Mouse (Mus musculus) thymus, postnatal 14 days (tissue): Measurements from ENCODE around the gene Prrc2a.

Experiments used
- DNase-seq: peaks from one replicate; pipeline ENCODE4 v3.0.0; 2021

Prrc2a gene

DNA sequence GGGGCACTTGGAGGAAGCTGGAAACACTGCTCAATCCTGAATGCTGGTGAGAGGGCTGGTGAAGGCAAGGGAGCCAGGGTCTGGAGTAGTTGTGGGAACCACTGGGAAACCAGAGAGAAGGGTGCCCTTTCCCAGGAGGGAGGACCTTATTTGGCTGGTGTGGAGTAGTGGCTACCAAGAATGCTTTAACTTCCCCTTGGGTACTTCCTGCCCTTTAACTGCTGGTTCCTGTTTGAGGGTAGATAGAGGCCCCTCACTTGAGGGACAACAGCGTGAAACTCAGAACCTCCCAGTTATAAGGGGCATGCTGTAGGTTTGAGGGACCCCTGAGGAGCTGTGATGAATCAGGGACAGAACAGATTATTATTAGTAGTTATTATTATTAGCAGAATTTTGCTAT is 24.5 kb upstream of the Prrc2a start:
- DNase-seq, result peak; percentile 33

- DNase-seq, result peak; percentile 25
Measured at GRCm38 (mm10) chr17:35187959-35188610, 23.4 kb upstream of the Prrc2a start, which contains the start of gene Lst1. Lst1 (minus strand) TSS chr17:35188439.

DNA sequence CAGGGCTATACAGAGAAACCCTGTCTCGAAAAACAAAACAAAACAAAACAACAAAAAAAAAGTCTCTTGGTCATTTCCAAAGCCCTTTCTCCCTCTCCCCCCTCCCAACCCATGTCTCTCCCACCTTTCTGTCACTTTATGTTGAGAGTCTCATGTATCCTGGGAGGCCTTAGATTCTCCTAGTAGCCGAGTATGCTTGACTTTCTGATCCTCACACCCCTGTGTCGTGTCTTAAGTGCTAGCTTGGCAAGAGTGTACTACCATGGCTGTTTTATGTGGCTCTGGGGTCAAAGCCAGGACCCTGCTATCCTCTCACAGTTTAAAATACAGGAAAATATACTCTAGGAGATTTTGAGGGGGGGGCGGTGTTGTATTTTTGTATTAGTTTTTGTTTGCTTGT is 22.6 kb upstream of the Prrc2a start:
- no peak for DNase-seq

GRCm38 (mm10) chr17:35186681-35187080 is 22.0 kb upstream of the Prrc2a start:
- DNase-seq, result peak; percentile 80

DNA sequence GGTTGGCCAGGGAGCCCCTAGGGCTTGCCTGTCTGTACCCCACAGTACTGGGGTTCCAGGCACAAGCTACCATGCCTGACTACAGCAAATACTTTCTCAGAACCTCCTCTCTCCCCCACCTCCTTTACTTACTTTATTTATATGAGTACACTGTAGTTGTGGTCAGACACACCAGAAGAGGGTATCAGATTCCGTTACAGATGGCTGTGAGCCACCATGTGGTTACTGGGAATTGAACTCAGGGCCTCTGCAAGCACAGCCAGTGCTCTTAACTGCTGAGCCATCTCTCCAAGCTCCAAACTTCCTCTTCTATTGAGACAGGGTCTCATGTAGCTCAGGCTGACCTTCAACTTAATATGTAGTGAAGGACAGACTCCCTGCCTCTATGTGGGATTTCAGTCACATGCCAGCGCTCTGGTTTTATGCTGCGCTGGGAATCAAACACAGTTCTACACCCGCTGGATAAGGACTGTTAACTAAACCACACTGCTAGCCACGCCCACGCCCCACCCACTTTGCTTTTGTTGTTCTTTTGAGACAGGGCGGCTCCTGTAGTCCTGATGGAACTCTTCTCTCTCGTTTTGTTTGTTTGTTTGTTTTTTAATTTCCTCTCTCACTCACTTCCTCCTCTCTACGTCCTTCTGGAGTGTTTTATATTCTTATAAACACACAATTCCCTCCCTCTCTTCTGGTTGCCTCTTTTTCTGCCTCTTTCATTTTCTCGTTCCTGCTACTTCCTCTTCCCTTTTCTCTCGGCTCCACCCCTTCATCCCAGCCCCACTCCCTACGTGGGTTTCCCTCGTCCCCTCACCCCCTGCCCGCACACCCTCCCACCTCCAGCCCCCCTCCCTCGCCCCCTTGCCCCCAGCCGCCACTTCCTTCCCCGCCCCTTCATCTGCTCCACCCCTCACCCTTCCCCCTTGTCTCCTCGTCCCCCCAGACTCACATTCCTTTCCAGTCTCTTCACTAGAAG is 21.2 kb upstream of the Prrc2a start:
- peak; percentile 93 for DNase-seq

- no peak for DNase-seq
Measured at GRCm38 (mm10) chr17:35180093-35180492, 15.4 kb upstream of the Prrc2a start.

DNA sequence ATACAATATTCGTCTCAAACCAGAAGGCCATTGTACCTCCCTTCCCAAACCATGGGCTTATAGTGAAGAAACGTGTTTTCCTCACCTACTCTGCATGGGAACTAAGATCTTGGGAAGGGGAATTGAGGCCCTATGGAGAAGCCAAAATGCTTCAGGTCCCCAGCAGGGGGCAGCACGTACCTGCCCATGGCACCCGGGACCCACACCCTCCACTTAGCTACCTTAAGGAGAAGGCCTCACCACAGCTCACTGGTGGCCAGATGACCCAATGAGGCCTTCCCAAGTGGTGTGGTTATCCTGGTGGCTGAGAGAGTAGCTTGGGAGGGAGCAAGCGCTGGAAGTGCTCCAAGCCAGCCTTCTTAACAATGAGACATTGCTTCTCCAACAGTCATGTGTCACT is 13.8 kb upstream of the Prrc2a start:
- DNase-seq, result peak; percentile 88

- no peak for DNase-seq
Measured at GRCm38 (mm10) chr17:35175968-35176367, 11.3 kb upstream of the Prrc2a start, which contains the start of gene Aif1. Aif1 (minus strand) TSS chr17:35176068.

DNA sequence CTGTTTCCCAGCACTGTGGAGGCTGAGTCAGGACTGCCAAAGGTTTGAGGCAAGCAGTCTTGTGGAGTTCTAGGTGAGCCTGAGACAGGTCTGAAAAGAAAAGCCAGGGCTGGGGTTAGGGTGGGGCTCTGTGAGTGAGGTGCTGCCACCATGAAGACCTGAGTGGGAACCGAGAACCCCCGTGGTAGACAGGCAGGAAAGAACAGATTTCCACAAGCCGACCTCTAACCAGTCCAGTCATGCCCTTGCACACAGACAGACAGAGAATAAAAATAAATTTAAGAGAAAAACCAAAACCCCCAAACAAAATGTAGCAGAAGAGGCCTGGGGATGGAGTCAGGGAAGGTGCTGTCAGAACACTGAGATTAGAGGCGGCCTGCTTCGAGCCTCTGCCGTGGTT is 10.7 kb upstream of the Prrc2a start:
- DNase-seq, result no peak

- DNase-seq, result no peak
Measured at GRCm38 (mm10) chr17:35174201-35174977, 9.7 kb upstream of the Prrc2a start.

DNA sequence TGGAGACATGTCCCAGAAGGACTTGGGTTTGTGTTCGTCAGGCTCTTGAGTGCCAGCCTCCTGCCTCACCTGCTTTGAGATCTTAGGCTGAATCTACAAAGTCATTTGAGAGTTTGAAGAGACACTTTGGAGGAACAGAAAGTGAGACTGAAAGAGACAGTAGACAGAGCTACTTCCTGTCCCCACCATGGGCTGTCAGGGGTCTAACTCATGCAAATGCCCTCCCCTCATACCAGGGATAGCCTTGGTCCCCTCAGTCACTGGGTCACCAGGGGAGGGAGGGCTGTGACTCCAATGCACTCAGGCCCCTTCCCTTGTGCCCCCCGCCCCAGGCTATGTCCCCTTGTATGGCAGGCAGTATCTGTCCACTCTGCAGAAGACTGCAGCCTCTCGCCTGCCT is 8.6 kb upstream of the Prrc2a start:
- no peak for DNase-seq

- no peak for DNase-seq
Measured at GRCm38 (mm10) chr17:35172445-35173234, 7.9 kb upstream of the Prrc2a start.

DNA sequence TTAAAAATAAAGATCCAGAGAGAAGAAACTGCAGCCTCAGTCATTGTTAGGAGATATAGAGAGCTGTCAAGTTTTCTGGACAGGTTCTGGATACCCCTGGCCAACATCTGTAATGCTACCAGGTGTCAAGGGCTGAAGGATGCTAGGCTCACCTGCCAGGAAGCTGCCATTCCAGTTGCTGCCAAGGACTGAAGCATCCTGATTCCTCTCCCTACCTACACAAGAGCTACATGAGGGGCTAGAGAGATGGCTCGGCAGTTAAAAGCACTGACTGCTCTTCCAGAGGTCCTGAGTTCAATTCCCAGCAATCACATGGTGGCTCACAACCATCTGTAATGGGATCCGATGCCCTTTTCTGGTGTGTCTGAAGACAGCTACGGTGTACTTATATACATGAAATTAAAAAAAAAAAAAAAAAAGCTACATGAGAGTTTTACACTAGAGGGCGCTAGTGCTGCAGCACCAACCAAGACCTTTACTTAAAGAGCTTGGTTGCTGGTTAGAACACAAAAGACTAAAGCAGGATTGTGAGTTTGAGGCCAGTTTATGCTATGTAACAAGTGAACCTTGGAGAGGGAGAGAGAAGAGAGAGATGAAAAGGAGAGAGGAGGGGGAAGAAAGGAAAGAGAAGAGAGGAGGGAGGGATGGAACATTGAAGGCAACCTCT is 4.0 kb upstream of the Prrc2a start:
- DNase-seq, result peak; percentile 50

- no peak for DNase-seq
Measured at GRCm38 (mm10) chr17:35167794-35168193, 3.1 kb upstream of the Prrc2a start.

- peak; percentile 83 for DNase-seq
Measured at GRCm38 (mm10) chr17:35166352-35167035, 1.8 kb upstream of the Prrc2a start.

GRCm38 (mm10) chr17:35165451-35166155 is 906 bp upstream of the Prrc2a start:
- no peak for DNase-seq

DNA sequence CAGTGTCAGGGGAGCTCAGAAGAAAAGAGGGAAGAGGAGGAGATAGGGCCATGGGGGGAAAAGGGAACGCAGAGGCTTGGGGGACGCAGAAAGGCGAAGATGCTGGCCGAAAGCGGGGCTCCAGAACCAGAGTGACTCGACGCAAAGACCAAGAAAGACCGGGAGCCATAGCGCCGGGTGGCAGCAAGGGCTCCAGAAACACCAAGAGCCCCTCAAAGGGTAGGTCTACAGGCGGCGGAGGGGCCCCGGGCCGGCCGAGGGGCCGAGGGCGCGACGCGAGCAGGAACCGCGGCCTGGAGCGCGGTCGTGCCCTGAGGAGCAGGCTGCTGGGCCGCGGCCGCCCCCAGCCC is 504 bp downstream of the Prrc2a start:
- no peak for DNase-seq

- no peak for DNase-seq
Measured at GRCm38 (mm10) chr17:35163326-35164081, 1.2 kb downstream of the Prrc2a start.

GRCm38 (mm10) chr17:35162730-35163129 is 2.0 kb downstream of the Prrc2a start:
- DNase-seq, result no peak

DNA sequence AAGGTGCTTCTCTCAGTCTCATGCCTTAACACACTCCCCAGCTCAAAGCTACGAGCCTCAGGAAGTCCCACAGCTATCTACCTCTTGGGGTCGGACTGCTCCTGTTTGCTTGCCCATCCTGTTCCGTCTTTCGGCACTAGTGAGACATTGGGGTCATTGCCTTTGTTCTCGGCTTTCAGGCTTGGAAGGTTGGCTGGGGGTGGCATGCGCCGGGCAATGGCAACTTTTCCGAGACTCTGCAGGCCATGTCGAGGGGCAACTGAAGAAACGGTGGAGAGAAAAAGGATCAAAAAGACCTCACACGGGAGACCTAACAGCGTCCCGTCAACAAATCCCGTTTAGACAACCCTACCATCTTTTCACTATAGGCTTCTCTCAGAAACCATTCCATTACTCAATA is 2.6 kb downstream of the Prrc2a start:
- DNase-seq, result no peak
